Mouse (Mus musculus) heart, adult 9 months (tissue): ENCODE results near the gene Nexmif.
A peak's percentile ranks its signal among the peaks of the same experiment; 100 is the strongest.
"Not testable (repeated sequence)": the region's sequence is repeated elsewhere in the genome, so short reads cannot be mapped to it uniquely, and the experiment has no call there.

Experiments used
- DNase-seq, 2 experiments: peaks; one replicate each; pipeline ENCODE4 v3.0.0; 2022; ENCODE audit warnings: low spot score in 2 of 2

Nexmif gene

GRCm38 (mm10) chrX:104200736-104201591 lies at the start of gene Nexmif:
Gene Nexmif, minus strand, starts transcription at chrX:104201185.
- DNase-seq: peak; percentile 1 to 2

DNA sequence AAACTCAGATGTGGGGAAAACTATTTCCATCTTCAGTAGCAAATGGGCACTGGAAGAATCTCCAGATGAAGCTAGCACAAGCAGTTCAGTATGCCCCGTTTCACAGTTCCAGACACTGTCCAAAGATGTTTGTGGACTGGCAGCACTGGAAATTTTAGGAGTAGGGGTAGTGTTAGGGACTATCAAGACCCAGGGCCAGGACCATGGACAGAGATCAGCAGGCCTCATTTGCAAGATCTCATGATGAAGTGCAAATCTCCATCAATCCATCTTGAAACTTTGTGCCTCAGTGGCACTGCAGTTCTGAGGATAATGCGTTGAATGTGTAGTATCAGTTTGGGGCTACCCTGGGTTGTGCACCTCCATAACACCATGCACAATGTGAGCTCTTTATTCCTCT lies 7.7 kb upstream of the Nexmif start:
- no peak for DNase-seq

- DNase-seq: no peak
These were observed 681 bp upstream of the Nexmif start for GRCm38 (mm10) chrX:104201592-104202139.

DNA sequence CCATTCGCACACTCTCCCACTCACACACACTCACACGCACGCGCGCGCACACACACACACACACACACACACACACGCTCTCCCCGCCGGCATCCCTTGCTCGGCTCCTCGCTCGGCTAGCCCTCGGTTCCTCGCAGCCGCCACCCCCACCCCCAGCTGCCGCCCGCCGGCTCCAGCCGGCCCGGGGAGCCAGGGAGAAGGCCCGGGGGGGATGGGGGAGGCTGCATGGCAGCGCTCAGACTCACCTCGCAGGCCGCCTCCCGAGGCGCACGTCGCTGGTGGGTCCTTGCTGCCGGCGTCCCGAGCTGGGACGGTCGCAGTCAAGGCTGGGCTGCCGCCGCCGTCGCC lies 623 bp downstream of the Nexmif start:
- DNase-seq: peak in 1 of 2 experiments; percentile 0

DNA sequence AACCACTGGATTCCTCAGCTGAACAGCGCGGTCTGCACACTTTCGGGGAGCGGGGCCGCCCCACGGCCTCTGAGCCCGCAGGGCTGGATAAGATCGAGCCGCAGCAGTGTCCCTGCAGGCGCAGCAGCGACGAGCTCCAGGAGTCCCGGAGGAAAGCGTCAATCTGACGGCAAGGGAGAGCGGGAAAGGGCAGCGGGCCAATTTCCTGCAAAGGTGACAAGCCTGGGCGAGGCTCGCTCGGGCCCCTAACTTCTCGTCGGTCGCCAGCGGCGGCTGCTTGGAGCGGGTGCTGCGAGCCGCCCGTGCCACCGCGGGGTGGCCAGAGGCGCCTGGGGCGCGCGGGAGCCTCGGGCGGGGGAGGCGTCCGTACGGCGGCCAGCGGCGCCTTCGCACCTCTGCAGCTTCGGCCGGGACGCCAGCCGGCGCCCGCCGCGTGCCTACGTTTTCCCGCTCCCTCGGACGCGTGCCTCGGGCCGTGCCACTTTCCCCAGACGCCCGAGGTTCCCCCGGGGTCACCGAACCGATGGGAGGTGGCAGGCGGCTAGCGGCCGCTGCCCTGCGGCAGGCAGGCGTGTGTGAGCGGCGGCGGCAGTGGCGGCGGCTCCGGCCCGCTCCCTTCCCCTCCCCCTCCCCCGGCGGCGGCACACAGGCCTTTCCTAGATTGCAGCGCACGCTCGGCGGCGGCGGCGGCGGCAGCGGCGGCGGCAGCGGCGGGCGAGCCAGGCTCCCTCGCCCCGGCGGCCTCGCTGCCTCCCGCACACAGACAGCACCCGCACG lies 1.2 kb downstream of the Nexmif start:
- peak; percentile 4 to 5 for DNase-seq

DNA sequence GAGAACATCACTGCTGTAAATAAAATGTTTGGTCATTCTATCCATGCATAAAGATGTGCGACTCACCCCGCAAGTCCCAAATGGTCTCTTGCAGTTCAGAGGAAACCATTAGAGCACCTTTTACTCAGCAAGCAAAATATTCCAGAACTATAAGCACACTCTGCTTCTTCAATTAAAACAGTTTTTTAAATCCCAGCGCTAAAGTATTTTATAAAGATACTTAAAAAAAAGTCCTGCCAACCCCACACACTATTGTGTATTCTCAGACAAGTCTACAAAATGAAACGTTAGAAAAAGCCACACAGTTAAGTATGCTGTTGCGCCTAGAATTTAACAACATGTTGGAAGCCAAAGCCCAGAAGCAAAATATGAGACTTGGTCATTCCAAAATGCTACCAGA lies 1.9 kb downstream of the Nexmif start:
- DNase-seq: no peak

DNA sequence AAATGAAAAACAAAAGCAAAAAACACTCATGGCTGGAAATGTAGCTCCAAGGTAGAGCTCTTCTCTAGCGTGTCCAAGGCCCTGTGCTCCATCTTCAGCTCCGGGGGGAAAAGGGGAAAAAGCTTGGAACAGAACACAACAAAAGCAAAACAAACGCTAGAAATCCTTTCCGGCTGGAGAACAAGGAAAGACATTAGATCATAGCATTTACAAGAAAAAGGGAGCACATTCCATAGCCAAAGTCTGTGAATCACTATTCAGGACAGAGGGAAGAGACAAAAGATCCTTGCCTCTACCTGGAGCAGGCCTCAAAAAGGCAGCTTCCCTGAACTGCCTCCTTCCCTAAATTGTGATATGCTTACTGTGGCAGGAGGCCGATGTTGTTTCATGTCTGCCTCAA lies 4.4 kb downstream of the Nexmif start:
- DNase-seq: no peak

GRCm38 (mm10) chrX:104179257-104179656 lies 21.7 kb downstream of the Nexmif start:
- DNase-seq: peak in 1 of 2 experiments; percentile 26

GRCm38 (mm10) chrX:104150072-104150471 lies 50.9 kb downstream of the Nexmif start:
- no peak for DNase-seq

- DNase-seq: not testable (repeated sequence)
These were observed 85.7 kb downstream of the Nexmif start for GRCm38 (mm10) chrX:104115266-104115665.

- DNase-seq: no peak
These were observed 86.4 kb downstream of the Nexmif start for GRCm38 (mm10) chrX:104114596-104114995.

DNA sequence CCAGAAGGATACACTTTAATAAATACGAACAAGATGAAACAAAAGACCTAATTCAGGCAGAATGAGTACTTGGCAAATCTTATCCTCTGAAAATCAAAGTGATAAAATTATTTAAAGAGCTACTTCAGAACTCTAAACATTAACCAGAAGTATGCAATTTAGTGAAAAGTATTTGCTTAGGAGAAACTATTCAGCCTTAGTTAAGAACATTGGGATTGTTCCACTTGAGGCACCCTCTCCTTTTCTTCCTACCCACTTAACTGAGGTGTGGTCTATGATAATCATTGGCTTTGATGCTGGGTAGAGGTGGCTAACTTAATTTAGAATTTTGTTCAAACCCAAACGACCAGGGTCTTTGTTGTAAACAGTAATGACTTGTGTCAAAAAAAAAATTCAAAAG lies 146.1 kb downstream of the Nexmif start:
- no peak for DNase-seq

DNA sequence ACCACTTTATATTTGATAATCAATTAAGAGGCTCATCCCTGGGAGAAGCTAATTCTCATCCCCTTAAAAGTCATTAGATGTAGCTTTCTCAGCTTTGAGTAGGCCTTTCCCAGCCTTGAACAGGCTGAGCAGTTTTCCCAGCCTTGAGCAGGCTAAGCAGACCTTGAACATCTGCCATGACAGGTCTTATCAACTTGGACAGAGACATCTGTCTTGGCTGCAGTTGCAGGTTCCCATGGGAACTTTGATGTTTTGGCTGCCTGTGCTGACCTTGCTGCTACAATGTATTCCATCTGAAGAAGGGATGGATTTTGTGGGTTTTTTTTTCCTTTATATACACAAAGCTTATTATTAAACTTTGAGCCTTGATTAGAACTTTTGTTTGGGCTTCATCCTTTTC lies 160.7 kb downstream of the Nexmif start:
- peak; percentile 43 to 52 for DNase-seq

DNA sequence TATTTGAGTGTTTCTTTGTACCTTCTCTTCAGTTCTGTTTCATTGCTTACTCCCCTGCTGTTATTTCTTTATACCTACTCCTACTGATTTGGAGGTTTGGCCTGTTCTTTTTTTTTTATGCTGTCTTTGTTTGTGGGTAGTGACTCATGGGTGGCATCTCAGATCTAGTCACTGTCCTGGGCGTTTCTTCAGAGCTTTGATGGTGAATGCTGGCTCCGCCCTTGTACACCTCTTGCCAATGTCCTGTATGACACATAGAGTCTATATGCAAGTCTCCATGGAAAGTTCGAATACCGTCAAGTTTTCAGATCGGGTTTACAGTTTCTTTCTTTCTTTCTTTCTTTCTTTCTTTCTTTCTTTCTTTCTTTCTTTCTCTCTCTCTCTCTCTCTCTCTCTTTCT lies 167.1 kb downstream of the Nexmif start:
- no peak for DNase-seq

GRCm38 (mm10) chrX:104032756-104033155 lies 168.2 kb downstream of the Nexmif start:
- DNase-seq: no peak
